Mouse (Mus musculus): ENCODE measurements around the gene Shisa9.

Shisa9 gene

DNA sequence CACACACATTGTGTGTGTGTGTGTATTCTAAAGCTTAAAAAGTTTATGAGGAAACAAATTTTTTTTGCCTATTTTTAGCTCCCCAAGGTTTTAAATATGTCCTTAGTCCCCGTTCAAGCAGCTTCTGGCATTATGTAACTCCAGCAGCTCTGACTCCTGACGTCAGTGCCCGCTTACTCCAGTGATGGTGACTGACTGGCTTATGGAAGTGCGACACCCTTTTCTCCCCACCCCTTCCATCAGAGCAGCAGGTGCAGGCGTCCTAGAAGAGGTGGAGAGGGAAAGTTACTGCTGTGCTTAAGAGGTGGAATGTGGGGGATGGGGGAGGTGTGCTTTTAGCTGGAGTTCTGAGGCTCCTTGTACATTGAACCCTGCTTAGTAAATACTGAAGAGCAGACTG, 213.7 kb downstream of the Shisa9 start:
- DNase-seq (ENCODE audit: low read depth, low spot score) = peak; percentile 84

DNA sequence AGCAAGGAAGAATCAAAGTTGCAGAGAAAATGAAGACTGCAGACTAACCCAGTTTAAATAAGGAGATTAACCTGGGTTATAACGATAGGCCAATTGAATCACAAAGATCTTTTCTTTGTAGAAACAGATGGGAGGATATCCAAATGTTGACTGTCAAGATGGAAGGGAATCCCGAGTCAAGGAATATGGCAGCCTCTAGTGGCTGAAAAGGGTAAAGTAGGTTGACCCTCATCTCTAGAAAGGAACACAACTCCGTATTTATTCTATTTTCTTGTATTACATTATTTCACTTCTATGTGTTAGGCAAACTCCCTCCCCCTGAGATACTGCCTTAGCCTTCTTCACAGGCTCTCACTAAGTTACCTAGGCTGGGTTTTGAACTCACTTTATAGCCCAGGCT, 217.3 kb downstream of the Shisa9 start:
- DNase-seq (ENCODE audit: low read depth, low spot score) = peak; percentile 56

DNA sequence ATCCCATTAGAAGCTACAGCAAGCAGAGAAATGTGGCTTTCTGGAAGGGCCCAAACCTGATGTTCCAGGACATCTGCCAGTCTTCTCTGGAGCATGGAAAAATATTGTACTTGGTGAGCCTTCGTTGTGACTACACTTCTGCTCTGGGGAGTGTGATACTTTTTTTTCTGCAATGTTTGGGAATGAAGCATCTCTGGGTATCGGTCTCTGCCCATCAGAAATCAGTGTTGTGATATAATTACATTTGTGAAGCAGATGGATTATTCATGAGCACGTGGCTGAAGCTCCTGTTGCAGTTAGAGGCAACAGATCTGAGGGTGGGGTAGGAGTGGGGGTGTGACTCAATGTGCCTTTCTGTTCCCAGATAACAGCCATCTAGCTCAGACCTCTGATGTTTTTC, 218.2 kb downstream of the Shisa9 start:
- peak; percentile 76 for DNase-seq (ENCODE audit: low read depth, low spot score)

DNA sequence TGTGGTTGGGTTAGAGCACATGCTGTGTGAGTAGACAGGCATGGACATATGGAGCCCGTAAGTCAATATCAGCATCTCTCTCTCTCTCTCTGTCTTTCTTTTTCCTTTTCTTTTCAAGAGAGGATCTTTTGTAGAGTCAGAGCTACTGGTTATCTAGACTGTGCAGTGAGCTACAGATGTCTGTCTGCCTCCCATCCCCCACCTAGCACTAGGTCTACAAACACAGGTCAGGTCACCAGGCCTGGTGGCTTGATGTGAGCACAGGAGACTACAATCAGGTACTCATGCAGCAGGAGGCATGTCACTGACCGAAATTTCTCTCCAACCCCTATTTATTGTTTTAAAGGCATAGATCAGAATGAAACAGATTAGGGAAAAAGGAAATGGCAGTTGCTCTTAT, 219.1 kb downstream of the Shisa9 start:
- no peak for DNase-seq (ENCODE audit: low read depth, low spot score)

DNA sequence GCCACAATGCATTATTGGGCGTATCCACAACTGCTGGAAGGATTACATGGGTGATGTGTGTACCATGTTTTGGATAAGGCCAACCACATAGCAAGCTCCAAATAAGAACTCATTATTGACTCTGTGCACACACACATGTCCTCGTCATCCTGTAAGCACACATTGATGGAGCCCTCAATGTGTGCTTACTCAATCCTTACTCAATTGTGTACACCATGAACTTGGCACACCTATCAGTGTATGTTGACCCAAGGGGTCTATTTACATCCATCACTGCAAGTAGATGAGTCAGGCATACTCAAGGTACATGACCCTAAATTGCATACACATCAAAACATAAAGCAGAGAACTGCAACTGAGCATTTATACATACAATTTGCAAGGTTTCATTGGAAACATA, 220.5 kb downstream of the Shisa9 start:
- DNase-seq (ENCODE audit: low read depth, low spot score) = no peak

DNA sequence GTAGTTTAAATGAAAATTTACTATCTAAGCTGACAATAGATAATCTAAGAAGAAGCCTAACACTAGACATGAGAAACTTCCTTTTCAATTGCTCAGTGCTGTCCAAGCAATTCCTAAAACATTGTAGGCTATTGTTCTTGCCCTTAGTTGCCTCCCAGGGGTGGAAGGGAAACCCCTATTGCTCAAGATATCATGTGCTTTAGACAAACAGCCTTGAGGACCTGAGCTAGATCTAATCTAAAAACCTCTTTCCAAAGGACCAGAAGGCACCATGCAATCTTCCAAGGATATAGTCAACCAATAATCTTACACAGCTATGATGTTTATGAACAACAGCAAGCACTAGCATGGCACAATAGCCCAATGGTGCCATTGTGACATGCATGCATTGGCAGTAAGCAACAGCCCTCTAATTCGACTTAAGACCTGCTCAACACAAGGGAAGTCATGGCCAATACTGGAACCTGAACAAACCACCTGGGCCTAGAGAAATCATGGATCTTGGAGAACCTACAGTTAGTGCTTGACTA, 222.6 kb downstream of the Shisa9 start:
- DNase-seq (ENCODE audit: low read depth, low spot score) = no peak

DNA sequence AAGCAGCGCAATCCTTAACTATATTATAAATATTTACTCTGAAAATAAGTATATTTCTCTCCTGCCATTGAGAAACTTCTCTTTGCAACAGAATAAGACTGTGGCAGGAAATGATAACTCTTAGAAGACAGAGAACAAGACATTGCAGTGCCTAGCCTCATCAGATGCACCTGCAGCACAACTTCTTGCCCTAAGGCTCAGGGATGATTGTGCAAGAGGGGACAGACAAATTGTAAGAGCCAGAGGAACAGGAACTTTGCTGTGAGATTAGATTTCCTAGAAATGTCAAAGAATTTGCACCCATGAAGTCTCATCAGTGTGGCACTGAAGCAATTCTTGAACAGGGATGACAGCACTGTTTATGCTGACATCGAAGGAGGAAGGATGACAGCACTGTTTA, 223.0 kb downstream of the Shisa9 start:
- no peak for DNase-seq (ENCODE audit: low read depth, low spot score)

DNA sequence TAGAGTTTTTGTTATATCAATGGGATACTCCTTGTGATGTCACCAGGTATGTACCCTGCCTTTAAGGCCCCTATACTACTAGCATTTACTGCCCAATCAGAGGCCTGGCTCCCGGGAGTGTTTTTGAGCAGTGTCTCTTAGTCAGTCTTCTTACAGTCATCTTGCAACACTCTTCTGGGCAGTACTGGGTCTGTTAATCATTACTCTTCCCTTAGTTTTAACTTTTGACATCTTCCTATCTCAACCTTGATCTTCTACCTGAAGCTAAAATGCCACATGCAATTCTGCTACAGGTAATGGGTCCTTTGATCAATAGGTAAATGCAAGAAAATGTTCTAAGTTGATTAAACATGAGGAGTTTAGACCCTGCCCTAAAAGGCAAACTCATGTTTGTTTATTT, 225.4 kb downstream of the Shisa9 start:
- DNase-seq (ENCODE audit: low read depth, low spot score) = no peak

DNA sequence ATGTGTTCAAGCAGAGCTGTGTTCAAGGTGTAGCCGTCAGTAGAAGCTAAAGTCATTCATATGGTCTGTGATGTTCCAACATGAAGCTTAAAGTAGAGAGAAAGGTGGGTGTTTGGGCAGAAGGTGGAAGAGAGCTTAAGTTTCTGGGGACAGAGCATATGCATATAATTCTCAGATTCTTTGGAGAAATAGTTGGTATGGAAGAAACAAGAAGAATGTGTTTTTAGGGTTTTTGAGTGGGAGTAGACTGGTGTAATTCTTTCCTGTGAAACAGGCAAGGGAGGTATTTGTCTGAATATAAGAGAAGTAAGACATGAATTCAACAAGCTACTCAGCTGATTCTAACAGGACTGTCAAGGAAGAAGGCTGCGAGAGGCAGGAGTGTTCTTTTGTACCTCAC, 225.9 kb downstream of the Shisa9 start:
- peak; percentile 55 for DNase-seq (ENCODE audit: low read depth, low spot score)

DNA sequence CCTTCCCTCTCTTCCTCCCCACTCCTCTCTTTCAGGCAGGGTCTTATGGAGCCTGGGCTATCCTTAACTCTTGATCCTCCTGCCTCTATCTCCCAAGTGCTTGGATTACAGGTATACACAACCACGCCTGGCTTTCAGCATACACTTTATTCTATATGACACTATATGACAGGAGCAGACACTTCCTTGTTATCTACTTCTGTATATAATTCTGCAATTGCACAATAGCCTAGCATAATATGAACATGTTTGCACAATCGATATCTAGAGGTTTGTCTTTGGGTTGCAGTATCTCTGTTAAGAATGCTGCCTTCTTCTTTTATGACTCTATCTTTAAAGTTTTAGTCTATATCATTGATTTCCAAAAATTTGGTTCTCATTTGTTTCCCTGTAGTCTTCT, 230.1 kb downstream of the Shisa9 start:
- DNase-seq (ENCODE audit: low read depth, low spot score) = no peak

DNA sequence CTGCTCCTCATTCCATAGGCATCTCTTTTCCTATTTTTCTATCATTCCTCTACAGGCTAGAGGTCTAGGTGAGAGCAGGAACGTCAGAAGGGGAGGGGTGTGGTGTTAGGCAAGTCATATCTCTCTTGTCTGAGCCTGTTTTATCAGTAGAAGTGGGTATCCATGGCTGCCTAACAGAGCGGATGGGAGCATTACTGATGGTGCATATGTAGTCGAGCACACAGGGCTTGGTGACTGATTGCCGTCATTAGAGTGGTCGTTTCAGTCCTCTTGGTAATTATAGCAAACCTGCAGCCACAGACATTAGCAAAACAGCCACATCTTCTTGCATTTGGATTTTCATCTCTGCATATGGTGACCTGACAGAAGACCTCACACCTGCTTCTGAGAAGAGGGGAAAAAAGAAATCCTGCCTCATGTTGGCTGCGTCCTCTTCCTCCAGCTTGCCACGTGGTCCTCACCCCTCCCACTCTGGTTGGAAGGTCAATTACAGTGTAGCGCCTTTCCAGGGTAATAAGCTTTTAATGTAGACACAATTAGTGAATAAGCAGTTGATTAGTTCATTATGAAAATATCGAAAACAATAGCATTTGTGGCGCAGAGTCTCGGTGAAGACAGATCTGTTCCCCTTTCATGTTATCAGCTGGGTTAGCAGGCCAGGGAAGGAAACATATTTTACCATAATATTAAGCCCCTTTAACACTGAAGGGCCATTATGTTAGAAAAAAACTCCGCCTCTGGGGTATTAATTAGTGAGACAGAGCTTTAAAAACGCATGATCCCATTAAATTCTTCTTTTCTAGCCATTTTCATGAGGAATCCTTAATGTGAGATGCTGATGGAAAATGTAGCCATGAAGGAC, 233.6 kb downstream of the Shisa9 start:
- DNase-seq (ENCODE audit: low read depth, low spot score) = no peak

DNA sequence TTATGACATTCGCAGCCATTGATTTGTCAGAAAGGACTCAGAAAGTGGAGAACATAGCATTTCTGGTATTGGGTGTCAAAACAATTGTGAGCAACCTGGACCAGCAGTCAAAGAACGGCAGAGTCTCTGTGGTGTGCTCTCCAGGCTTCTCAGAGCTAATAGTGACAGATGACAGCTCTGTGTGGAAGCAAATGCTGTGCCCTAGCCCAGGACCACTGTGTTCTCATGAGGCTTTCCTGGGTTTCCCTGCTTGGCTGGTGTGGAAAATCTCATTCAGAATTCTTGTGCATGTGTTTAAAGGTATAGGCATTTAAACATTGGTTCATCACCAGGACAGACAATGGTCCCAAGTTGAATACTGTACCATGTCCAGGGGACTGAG, 234.2 kb downstream of the Shisa9 start:
- no peak for DNase-seq (ENCODE audit: low read depth, low spot score)

DNA sequence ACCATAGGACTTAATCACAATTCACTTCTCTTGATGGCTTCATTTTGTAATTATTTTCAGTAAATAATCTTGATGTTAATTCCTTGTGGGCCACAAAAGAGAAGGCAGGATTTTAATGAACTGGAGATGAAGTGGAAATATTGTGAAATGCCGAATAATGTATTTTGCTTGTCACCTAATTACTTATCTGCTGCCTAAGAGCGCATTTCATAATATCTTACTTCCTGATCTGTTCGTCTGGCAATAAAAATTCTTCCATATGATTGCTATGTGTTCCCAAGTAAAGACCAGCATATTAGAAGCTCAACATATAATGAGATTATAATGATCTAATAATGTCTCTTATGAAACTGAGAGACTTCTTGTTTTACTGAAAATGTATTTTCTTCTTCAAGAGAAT, 235.9 kb downstream of the Shisa9 start:
- no peak for DNase-seq (ENCODE audit: low read depth, low spot score)

DNA sequence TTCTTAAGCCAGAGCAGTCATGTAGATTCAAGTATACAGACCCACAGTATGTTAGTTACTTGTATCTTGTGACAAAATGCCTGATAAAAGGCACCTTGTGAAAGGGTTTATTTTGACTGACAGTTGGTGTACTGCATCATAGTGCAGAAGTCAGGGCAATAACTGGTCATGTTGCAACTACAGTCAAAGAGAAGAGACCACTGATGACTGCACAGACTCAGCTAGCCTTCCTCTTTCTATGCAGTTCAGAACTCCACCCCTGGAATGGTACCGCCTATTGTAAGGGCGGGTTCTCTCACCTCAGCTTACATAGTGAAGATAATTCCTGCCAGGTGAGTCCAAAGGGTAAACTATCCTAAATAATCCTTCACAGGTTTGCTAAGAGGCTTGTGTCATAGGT, 239.6 kb downstream of the Shisa9 start:
- DNase-seq (ENCODE audit: low read depth, low spot score) = no peak

DNA sequence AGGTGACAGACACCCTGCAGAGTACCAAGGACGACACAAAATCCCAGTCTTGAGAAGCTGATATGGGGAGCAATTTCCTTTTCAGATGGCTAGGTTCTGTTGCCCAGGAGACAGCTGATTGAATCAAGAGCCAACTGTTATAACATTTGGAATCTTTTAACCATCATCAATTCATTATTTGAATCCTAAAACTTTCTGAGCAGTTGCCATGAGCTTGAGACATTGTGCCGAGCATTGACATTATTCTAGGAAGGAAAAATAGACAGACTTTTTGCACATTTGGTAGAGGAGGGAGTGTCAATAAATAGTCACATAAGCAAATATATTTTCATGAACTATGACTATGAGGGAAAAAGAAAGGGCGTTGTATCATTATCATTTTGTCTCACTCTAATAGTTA, 243.0 kb downstream of the Shisa9 start:
- DNase-seq (ENCODE audit: low read depth, low spot score) = no peak

DNA sequence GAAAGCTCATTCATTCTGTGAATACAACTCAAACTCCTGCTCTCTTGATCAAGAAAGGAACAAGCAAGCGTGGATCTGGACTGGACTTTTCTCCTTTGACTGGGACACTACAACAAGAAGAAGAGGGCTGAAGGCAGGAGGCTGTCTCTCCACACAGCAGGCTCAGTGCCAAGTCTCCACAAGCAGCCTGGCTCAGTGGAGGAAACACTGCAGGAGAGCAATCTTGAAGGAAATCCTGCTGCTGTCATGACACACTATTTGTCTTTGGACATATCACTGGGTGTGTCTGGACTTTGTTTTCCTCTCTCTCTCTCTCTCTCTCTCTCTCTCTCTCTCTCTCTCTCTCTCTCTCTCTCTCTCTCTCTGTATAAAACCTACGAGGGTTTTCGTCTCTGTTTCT, 249.4 kb downstream of the Shisa9 start:
- peak; percentile 45 for DNase-seq (ENCODE audit: low read depth, low spot score)

DNA sequence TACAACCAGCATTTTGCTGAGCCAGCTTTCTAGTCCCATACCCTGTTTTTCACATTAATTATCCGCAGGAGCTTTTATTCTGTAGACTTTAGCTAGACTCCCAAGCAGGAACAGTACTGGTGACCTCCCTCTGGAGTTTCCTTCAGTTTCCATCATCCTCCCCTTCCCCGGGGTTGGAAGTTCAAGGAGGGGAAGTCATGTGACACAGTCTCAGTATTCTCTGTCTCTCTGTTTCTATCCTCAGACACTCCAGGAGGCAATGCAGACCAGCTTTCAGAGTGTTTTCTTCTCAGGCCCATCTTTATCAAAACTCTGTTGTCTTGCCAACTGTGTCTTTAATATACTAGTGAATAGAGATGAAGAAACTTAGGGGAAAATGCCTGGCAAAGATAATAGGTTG, 250.4 kb downstream of the Shisa9 start:
- DNase-seq (ENCODE audit: low read depth, low spot score) = no peak

DNA sequence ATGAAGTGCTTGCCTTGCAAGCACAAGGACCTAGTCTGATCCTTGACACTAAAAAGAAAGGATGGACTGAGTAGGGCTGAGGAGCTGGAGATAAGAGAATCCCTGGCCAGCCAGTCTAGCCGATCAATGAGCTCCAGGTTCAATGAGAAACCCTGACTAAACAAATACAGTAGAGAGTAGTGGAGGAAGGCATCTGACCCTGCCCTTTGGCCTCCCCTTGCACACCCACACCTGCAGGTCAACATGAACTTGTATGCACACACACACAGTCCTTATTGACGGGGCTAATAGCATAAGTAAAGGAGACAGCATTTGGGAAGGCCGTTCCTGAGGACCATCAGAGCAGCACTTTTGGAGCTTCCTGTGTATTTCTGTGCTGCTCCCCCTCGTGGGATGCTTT, 254.7 kb downstream of the Shisa9 start:
- DNase-seq (ENCODE audit: low read depth, low spot score) = no peak

DNA sequence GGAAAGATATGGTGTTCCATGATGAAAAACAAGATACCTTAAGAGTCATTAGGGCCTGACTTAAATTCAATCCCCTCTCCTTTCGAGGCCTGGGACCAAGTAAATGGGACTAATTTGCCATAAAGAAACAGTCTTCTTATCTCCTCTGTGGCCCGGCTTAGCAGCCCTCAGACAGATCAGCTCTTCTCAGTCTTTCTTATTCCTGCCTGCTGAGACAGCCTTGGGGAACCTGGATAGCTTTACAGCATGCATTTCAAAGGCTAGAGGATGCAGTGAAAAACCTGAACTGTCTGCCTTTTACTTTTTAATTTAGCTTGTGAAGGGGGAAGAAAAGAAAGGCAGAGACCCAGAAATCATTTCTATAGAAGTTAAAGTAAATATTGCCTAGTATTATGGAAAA, 275.4 kb downstream of the Shisa9 start:
- no peak for DNase-seq (ENCODE audit: low read depth, low spot score)

DNA sequence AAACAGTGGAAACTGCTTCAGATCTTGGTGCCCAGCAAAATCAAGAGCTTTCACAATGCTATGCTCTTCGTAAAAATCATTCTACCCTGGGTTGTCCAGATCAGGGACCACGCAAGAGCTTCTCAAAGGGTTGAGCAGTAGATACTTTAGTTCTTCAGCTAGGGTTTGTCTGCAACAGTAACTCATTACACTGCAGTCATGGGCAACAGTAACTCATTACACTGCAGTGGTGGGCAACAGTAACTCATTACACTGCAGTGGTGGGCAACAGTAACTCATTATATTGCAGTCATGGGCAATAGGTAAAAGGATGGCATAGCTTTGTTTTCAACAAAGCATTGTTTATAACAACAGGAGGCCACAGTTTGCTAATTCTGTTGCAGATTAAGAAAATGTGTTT, 281.9 kb downstream of the Shisa9 start:
- DNase-seq (ENCODE audit: low read depth, low spot score) = no peak

DNA sequence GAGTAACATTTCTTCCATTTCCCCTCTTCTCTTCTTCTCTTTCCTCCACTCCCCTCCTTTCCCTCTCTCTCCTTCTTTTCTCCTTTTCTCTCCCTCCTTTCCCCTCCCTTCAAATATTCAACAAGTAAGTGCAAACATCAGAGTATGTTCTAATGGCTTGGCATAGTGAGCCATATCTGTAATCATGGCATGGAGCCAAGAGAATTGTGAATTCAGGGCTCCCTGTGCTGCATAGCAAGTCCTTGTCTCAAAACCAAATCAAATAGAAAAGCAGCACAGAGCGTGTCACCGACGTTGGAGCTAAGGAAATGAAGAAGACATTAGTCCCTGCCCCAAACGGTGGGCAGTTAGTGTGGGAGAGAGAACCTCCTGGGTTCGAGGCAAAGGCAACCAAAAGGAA, 316.6 kb downstream of the Shisa9 start:
- peak; percentile 17 for DNase-seq (ENCODE audit: low read depth, low spot score)

DNA sequence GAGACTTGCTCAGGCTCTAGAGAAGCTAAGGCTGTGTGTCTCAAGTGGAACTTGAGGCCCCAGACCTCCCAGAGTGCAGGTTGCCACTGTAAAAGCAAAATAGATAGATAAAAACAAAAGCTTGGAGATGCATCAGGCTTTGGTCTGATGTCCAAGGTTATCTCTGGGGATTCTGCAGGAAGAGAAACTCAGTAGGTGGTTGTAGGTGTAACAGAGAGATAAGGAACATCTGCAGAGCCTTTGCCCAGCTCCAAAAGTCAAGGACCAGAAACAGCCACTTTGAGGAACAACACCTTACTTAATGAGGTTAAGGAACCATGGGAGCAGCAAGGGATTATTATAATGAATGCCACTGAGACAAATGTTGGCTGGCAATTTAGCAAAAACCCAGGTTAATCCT, 319.5 kb downstream of the Shisa9 start:
- no peak for DNase-seq (ENCODE audit: low read depth, low spot score)

DNA sequence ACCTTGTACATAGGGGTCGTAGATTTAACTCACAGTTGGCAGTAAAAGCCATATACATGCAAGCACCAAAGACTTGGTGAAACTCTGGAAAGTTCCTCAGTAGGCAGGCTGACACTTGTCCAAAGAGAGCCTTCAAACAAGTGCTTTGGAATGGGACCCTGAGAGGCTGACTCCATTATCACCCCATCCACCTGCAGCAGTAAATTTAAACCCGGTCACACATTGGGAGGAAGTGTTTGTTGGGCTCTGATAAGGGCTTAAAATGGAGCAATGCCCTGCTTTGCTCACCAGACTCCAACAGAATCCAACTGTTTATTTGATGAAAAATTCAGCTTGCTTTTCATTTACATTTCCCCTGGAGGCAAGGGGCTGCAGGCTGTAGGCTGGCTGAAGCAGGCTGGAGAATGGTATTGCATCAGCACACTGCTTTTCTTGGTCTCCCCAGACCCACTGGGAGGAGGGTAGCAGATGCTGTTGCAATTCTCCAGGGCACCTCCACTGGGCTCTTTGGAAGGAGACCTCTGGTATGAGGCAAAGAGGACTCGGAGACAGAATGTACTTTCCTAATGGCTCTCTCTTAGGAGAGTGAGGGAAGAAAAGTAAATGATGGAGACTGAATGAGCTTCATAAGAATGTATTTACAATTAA, 323.5 kb downstream of the Shisa9 start:
- DNase-seq (ENCODE audit: low read depth, low spot score) = peak; percentile 15

All from brain, adult 2 months (tissue).